Mouse (Mus musculus): ENCODE data around the gene Tbc1d10a. TPM values are rescaled to one million over a fixed set of nuclear protein-coding genes. Genes with fewer than 3 reads are reported as not detected.
A peak's percentile ranks its signal among the peaks of the same experiment; 100 is the strongest.

Gene Tbc1d10a
- total RNA-seq, 2 experiments from 2014 or later = 8.6 to 11.2 TPM

DNA sequence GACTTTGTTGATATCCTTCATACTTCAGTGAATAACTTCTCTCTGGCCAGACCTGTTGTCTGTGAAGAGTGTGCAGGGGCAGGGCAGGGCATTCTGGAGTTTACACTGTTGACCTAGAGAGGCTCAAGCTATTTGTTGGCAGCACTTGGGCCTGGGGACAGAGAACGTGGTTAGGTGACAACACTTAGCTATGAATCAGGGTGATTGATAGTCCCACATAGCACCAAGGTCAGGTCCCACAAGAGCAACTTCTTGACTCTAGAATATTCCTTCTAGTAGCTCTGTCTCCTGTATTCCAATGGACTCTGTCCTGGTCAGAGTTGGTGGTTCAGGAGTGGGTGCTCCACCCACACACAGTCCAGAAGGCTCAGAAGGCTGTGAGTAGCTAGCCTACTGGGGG is 24.2 kb downstream of the Tbc1d10a start:
- intact Hi-C loops (cut with DNase I) = no loop called here
- DNase-seq = no peak

GRCm38 (mm10) chr11:4213107-4213506 is 26.5 kb downstream of the Tbc1d10a start:
- intact Hi-C loops (cut with DNase I) = no loop called here
- no peak for DNase-seq

DNA sequence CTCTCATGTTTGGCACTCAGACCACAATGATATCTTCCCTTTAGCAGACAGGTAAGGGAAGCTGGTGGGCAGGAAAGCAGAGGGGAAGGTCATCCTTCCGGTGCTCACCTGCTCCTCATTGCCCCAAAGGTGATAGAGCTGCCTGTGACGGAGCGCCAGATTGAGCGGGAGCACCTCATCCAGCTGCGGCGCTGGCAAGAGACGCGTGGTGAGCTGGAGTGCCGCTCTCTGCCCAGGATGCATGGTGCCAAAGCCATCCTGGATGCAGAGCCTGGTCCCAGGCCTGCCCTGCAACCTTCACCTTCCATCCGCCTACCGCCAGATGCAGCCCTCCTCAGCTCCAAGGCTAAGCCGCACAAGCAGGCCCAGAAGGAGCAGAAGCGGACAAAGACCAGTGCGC is 28.0 kb downstream of the Tbc1d10a start:
- no peak for DNase-seq
- intact Hi-C loops (cut with DNase I) = no loop called here

GRCm38 (mm10) chr11:4215061-4215460 is 28.5 kb downstream of the Tbc1d10a start:
- intact Hi-C loops (cut with DNase I) = no loop called here
- no peak for DNase-seq

DNA sequence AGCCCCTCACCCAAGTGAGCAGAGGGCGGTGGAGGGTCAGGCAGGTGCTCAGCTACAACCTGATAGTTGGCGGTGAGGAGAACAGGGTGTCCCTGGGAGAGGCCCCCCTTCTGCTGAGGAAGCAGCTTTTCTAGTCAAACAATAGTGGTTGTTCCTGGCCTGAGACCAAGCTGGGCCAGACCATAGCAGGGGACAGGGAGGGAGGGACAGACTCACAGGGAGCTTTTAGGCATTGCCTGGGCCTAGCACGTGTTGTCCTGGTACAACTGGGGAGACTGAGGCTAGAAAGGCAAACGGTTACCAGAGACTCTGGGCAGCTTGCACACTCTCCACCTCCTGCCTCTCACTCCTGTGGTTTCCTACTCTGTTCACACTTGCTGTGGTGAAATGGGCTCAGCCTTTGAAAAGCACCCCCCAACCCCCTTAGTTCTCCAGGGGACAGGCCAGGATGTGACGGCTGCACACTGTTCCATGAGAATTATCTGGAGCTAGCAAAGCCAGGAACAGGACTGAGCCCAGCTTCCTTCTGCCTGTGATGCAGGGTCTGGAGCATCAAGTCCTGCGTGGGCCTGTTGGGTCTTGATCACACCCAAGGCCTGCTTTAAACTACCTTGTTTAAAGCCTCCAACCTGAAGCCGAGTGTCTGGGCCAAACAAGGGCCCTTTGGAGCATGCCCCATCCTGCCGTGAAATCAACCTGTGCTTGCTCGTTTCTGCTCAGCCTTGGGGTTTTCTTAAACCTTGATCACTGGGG is 29.8 kb downstream of the Tbc1d10a start:
- intact Hi-C loops (cut with DNase I) = no loop called here

GRCm38 (mm10) chr11:4217914-4218629 is 31.5 kb downstream of the Tbc1d10a start, which contains the start of gene Castor1:
TSS of gene Castor1 (plus strand) at chr11:4218225.
- intact Hi-C loops (cut with DNase I) = no loop called here
- DNase-seq = peak; percentile 89 to 91

More for the DNA sequence above, 29.8 kb downstream of the Tbc1d10a start:
- peak; percentile 75 to 82 for DNase-seq

- intact Hi-C loops (cut with DNase I) = loop anchor here (1.0 kb wide), 2 partner anchors 58 to 83 kb away; partner anchors contain the start of genes Ccdc157, Rnf215 and Sf3a1
- no peak for DNase-seq
Observed at GRCm38 (mm10) chr11:4218637-4219036, 32.0 kb downstream of the Tbc1d10a start.

DNA sequence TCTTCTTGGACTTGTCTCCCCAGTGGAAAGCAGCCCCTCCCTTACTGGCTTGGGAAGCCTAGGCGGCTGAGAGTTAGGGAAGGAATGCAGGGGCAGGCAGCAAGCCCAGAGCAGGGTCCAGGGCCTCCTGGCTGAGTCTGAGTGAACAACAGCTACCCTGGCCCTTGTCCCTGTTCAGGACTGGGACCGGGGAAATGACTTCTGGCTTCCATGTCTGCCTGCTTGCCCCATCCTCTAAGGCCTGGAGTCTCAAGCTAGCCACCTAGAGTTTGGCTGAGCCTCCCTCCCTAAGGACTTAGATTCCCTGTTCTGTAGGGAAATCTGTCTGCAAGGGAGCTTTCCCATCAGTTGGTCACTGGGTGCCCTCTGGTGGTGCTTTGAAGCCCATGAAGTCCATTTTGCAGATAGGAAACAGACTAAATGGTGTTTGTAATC is 32.7 kb downstream of the Tbc1d10a start:
- intact Hi-C loops (cut with DNase I) = loop anchor here (1.0 kb wide), 2 partner anchors 59 to 84 kb away; partner anchors contain the start of genes Ccdc157, Rnf215 and Sf3a1
- peak; percentile 76 to 78 for DNase-seq

DNA sequence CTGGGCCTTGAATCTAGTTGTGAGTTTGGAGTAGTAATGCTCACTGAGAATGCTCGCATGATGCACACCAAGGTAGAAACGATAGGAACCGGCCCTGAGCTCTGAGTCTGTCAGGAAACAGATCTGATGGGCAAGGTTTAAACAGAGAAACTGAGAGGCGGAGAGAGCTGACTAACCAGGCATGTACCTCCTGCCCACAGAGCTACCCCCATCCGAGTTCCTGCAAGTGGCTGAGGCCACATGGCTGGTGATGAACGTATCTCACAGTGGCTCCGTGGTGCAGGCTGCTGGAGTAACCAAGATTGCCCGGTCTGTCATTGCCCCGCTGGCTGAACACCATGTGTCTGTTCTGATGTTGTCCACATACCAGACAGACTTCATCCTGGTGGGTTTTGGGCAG is 33.3 kb downstream of the Tbc1d10a start:
- intact Hi-C loops (cut with DNase I) = loop anchor here (1.0 kb wide), 4 partner anchors 36 to 85 kb away; partner anchors contain the start of genes Ccdc157, Rnf215 and Sf3a1
- DNase-seq = no peak

DNA sequence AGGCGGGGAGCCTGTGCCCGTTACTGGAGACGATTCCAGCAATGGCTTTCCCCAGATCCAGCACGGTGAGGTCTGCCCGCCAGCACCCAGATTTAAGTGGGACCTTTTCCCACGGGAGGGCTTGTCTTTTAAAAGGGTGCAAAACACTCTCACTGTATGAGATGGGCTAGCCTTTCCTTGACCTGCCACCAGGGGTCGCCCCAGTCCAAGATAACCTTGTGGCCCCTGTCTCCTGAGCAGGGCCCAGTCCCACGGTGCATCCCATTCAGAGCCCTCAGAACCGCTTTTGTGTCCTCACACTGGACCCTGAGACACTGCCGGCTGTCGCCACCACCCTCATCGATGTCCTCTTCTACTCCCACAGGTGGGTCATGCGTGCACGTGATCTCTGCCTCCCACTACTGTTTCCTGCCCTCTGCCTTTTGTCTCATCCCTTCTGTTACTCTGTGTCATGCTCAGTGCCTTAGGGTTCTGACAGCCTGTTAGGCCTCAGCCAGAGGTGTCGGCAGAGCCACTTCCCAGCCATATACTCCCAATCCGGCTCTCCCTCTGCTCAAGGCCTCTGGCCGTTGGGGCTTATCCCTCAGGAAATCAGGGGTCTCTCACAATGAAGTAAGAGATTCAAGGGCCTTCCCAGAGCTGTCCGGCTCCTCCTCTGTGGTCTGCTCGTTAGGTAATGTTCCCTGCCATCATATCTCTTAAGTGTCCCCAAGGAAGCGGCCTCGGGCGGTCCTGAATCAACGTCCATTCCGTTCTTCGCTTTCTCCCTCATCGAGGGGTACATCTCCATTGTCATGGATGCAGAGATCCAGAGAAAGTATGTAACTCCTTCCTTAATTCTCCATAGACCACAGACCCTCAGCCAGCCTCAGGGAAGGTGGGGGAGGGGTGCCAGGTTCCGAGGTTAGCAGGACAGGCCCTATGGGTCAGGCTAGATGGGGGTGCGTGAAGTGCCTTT is 34.1 kb downstream of the Tbc1d10a start:
- DNase-seq = peak; percentile 83 to 89
- intact Hi-C loops (cut with DNase I) = loop anchor here (1.0 kb wide), 2 partner anchors 36 to 38 kb away; no protein-coding TSS in a partner anchor

GRCm38 (mm10) chr11:4222046-4222950 is 35.7 kb downstream of the Tbc1d10a start:
- intact Hi-C loops (cut with DNase I) = no loop called here
- no peak for DNase-seq

DNA sequence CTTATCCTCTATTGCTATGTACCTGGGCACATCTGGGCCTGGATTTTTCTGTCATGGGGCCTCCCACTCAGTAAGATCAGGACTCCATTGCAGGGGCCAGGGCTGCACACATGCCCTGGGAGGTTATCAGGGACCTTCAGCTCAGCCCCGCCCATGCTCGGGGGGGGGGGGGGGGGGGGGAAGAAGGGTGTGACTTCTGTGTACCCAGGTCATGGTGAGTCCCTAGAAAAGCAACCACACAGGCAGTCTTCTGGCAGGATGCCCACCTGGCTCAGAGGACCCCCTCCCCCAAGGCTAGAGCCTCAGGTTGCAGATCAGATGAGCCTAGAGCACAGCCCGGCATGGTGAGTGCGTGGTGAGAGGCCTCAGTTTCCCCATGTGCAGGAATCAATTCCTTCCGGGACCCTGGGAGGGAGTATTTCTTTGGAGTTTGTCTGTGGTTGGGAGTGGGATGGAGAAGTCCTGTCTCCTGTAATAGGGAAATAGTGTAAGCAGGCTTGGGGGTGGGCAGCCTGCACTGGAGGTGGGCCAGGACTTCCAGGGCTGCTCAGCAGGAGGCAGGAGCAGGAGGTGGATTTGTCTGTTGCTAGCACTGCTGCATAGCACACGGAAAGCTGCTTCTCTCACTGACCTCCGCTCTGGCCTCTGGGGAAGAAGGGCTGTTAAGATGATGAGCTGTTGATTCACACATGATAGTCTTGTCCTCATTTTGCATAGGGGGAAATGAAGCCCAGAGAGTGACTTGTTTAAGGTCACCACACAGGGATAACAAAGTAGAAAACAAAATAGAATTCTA is 37.0 kb downstream of the Tbc1d10a start:
- intact Hi-C loops (cut with DNase I) = no loop called here
- no peak for DNase-seq

DNA sequence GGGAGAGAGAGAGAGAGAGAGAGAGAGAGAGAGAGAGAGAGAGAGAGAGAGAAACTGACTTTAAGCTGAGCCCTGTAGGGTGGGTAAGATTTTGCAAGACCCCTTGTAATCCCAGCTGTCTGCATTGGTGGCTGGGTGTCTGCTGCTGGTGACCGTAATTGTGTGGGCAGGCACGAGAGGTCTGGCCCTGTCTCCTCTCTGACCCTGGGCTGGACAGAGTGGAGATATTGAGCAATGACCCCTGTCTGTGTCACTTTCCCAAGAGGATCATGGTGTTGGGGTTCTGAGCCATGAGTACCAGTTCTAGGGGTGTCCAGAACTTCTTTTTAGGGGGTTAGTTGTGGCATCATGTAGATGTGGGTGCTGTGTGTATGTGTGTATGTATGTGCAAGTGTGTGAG is 37.6 kb downstream of the Tbc1d10a start:
- intact Hi-C loops (cut with DNase I) = no loop called here
- no peak for DNase-seq

DNA sequence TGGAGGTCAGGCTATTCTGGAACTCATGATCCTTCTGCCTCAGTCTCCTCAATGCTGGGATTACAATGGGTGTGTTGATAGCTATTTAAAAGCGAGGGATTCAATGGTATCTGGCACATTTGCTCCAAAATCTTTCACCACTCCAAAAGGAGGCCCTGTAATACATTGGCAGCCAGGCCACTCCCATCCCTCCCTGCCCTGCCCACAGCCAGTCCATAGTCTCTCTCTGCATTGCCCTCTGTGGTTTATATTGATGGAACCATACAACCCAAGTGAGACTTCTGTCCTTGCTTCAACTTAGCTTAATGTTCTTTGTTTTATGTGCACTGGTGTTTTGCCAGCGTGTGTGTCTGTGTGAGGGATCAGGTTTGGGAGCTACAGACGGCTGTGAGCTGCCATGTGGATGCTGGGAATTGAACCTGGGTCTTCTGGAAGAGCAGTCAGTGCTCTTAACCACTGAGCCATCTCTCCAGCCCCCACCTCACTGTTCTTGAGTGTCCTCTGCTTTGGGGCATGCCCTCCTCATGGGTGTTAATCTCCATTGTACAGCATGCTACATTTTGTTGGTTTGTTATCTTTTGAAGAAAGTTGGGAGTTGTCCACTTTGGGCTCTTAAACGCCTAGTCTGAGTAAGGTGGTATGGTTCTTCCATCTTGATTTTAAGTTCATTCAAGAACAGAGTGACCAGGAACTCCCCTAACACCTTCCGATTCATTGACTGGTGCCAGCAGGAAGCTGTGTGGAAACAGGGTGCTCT is 40.2 kb downstream of the Tbc1d10a start:
- no peak for DNase-seq
- intact Hi-C loops (cut with DNase I) = no loop called here

DNA sequence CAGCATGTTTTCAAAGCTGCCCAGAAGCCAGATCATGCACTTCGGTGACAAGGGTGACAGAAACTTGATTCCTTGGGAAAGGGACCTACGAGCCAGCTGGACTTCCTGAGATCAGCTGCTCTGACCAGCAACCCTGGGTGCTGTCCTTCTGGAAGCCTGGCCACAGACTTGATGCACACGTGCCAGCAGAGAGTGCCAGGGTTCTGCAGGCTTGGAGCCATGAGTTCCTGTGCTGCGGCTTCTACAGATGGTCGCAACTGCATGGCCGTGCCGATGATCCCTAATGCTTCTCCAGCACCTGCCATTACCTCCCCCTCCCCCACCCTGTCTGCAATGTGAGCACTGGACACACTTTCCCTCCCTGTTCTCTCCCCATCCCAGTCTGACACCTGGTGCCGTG is 41.9 kb downstream of the Tbc1d10a start:
- intact Hi-C loops (cut with DNase I) = no loop called here
- DNase-seq = peak; percentile 49 to 52

DNA sequence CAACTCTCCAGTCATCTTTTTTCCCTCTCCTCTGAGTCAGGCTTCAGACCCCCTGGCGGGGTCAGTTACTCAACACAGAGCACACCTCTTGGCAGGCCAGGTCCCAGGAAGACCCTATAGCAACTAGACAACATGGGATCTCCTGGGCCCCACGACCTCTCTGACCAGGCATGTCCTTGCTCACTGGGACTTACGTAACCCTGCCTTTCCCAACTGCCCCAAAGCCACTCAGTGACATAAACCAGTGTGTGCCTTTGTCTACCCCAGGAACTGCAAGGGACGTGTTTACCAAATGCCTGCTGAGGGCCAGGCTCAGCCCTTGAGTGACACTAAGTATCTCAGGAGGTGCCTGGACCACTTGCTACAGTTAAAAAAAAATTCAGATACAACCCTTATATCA is 43.3 kb downstream of the Tbc1d10a start:
- DNase-seq = no peak
- intact Hi-C loops (cut with DNase I) = no loop called here

GRCm38 (mm10) chr11:4231435-4231834 is 44.8 kb downstream of the Tbc1d10a start:
- intact Hi-C loops (cut with DNase I) = no loop called here
- no peak for DNase-seq

GRCm38 (mm10) chr11:4232644-4233043 is 46.1 kb downstream of the Tbc1d10a start:
- DNase-seq = peak in 1 of 2 experiments; percentile 34
- intact Hi-C loops (cut with DNase I) = no loop called here

All from heart, postnatal 36 days (tissue).